Mouse (Mus musculus): ENCODE data around the gene Dclk2. TPM values are rescaled to one million over a fixed set of nuclear protein-coding genes. Genes with fewer than 3 reads are reported as not detected.
A peak's percentile ranks its signal among the peaks of the same experiment; 100 is the strongest.

Gene Dclk2
- polyA plus RNA-seq, 1 experiment = 3.2 TPM

DNA sequence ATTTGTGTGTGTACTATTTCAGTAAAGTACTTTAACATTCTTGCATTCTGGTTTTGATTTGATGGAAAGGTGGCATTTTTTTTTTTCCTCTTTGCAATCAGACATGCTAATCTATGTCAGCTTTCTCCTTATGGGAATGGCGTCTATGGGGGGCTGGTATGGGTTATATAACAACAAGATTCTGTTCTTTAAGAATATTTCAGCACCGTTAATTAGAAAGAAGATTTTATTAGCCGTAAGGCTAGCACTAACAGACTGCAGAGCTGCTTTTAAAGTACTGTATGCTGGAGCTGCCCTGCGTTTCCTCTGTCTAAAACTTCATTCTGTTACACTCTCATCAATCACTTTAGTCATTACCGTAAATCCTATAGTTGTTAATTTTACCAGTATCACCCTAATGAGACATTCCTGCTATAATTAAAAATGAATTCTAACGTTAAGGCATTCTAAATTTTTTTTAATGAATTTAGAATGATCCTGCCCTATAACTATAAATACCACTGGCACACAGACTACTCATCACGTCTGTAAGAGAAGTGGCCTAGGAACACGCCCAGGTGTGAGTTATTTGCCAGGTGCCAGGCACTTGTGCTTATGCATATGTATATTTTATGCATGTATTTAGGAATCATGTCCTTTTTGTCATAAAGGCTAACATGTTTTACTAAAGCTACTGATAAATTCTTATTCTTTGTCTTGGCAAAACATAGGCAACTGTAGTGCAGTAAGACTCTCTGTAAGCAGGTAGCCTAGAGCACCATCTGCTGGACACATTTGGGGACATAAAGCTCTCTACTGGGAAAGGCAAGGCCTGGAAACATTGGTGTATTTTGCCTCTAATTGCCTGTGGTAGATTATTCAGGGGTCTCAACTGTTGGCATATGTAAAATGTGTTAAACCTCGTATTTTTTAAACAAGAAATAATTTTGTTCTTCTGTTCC, 159.3 kb downstream of the Dclk2 start:
- peak; percentile 75 for DNase-seq
- TF ChIP-seq POLR2A (IDR thresholded peaks at IDR 0.05; ENCODE audit: low read depth, low read length) = no peak
- TF ChIP-seq CTCF (conservative IDR thresholded peaks at IDR 0.05; ENCODE audit: insufficient read depth, insufficient read length, low read depth, low read length) = peak; percentile 55
- H3K4me1 ChIP-seq (ENCODE audit: control insufficient read depth, insufficient read depth, low read length) = no peaks in the 10 kb centered on the region
- H3K4me3 ChIP-seq (ENCODE audit: insufficient read depth, low read depth, low read length) = no peak overlapping the region
- H3K36me3 ChIP-seq (ENCODE audit: control insufficient read depth, insufficient read depth, low read length) = no peaks in the 10 kb centered on the region; the same call in 1 of the 2 replicates
- no peak overlapping the region for H3K27ac ChIP-seq (ENCODE audit: insufficient read depth, low read depth, low read length)
- WGBS = 70% methylated on average over 9 of the region's 9 CpGs
- H3K27me3 ChIP-seq (replicated peaks; ENCODE audit: control insufficient read depth, insufficient read depth, low read length) = no peaks in the 10 kb centered on the region

GRCm38 (mm10) chr3:86760474-86760873, 160.2 kb downstream of the Dclk2 start:
- 87% methylated on average over 7 of the region's 7 CpGs for WGBS
- TF ChIP-seq CTCF (conservative IDR thresholded peaks at IDR 0.05; ENCODE audit: insufficient read depth, insufficient read length, low read depth, low read length) (no peak), POLR2A (IDR thresholded peaks at IDR 0.05; ENCODE audit: low read depth, low read length) (no peak)
- Histone ChIP-seq H3K4me1 (ENCODE audit: control insufficient read depth, insufficient read depth, low read length) (no peaks in the 10 kb centered on the region), H3K36me3 (ENCODE audit: control insufficient read depth, insufficient read depth, low read length) (no peaks in the 10 kb centered on the region; the same call in 1 of the 2 replicates), H3K27me3 (replicated peaks; ENCODE audit: control insufficient read depth, insufficient read depth, low read length) (no peaks in the 10 kb centered on the region), H3K4me3 (ENCODE audit: insufficient read depth, low read depth, low read length) (no peak overlapping the region), H3K27ac (ENCODE audit: insufficient read depth, low read depth, low read length) (no peak overlapping the region)
- DNase-seq = no peak

GRCm38 (mm10) chr3:86759834-86760233, 160.8 kb downstream of the Dclk2 start:
- H3K27ac ChIP-seq (ENCODE audit: insufficient read depth, low read depth, low read length) = no peak overlapping the region
- no peaks in the 10 kb centered on the region for H3K4me1 ChIP-seq (ENCODE audit: control insufficient read depth, insufficient read depth, low read length)
- no peaks in the 10 kb centered on the region for H3K27me3 ChIP-seq (replicated peaks; ENCODE audit: control insufficient read depth, insufficient read depth, low read length)
- 84% methylated on average over 8 of the region's 8 CpGs for WGBS
- H3K4me3 ChIP-seq (ENCODE audit: insufficient read depth, low read depth, low read length) = no peak overlapping the region
- no peaks in the 10 kb centered on the region; the same call in 1 of the 2 replicates for H3K36me3 ChIP-seq (ENCODE audit: control insufficient read depth, insufficient read depth, low read length)
- DNase-seq = no peak
- TF ChIP-seq CTCF (conservative IDR thresholded peaks at IDR 0.05; ENCODE audit: insufficient read depth, insufficient read length, low read depth, low read length) (no peak), POLR2A (IDR thresholded peaks at IDR 0.05; ENCODE audit: low read depth, low read length) (no peak)

- WGBS = 84% methylated on average over 1 of the region's 1 CpGs
- DNase-seq = no peak
- no peak overlapping the region for H3K27ac ChIP-seq (ENCODE audit: insufficient read depth, low read depth, low read length)
Observed at GRCm38 (mm10) chr3:86759383-86759782, 161.3 kb downstream of the Dclk2 start.

GRCm38 (mm10) chr3:86758727-86759126, 161.9 kb downstream of the Dclk2 start:
- WGBS = 68% methylated on average over 6 of the region's 6 CpGs
- Histone ChIP-seq H3K36me3 (ENCODE audit: control insufficient read depth, insufficient read depth, low read length) (no peaks in the 10 kb centered on the region), H3K27ac (ENCODE audit: insufficient read depth, low read depth, low read length) (no peak overlapping the region), H3K4me1 (ENCODE audit: control insufficient read depth, insufficient read depth, low read length) (peaks cover 2% of the 10 kb centered on the region; the same call in 1 of the 2 replicates), H3K4me3 (ENCODE audit: insufficient read depth, low read depth, low read length) (no peak overlapping the region), H3K27me3 (replicated peaks; ENCODE audit: control insufficient read depth, insufficient read depth, low read length) (no peaks in the 10 kb centered on the region)
- TF ChIP-seq POLR2A (IDR thresholded peaks at IDR 0.05; ENCODE audit: low read depth, low read length) (no peak), CTCF (conservative IDR thresholded peaks at IDR 0.05; ENCODE audit: insufficient read depth, insufficient read length, low read depth, low read length) (no peak)
- no peak for DNase-seq

More at GRCm38 (mm10) chr3:86759383-86759782, 161.3 kb downstream of the Dclk2 start:
- H3K36me3 ChIP-seq (ENCODE audit: control insufficient read depth, insufficient read depth, low read length) = no peaks in the 10 kb centered on the region; the same call in 1 of the 2 replicates
- no peak overlapping the region for H3K4me3 ChIP-seq (ENCODE audit: insufficient read depth, low read depth, low read length)
- TF ChIP-seq CTCF (conservative IDR thresholded peaks at IDR 0.05; ENCODE audit: insufficient read depth, insufficient read length, low read depth, low read length) (no peak), POLR2A (IDR thresholded peaks at IDR 0.05; ENCODE audit: low read depth, low read length) (no peak)
- peaks cover 2% of the 10 kb centered on the region; the same call in 1 of the 2 replicates for H3K4me1 ChIP-seq (ENCODE audit: control insufficient read depth, insufficient read depth, low read length)
- H3K27me3 ChIP-seq (replicated peaks; ENCODE audit: control insufficient read depth, insufficient read depth, low read length) = no peaks in the 10 kb centered on the region

DNA sequence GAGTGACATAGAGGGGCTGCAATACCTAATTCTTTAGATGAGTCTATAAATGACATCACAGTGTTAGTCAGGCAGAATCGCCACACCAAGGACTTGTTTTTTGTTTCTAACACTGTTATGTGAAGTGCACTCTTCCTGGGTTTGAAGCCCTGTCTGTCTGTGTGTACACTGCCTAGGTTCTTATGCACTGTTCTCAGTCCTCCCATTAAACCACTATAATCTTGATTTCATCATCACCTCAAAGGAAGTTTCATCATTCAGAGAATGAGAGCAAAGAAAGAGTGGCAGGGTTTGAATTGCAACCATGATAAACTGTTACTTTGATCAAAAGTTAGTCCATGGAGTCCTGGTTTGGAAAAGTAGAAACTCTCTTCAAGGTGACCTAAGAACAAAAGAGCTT, 164.1 kb downstream of the Dclk2 start:
- TF ChIP-seq CTCF (conservative IDR thresholded peaks at IDR 0.05; ENCODE audit: insufficient read depth, insufficient read length, low read depth, low read length) (no peak), POLR2A (IDR thresholded peaks at IDR 0.05; ENCODE audit: low read depth, low read length) (no peak)
- DNase-seq = no peak
- Histone ChIP-seq H3K4me3 (ENCODE audit: insufficient read depth, low read depth, low read length) (no peak overlapping the region), H3K27ac (ENCODE audit: insufficient read depth, low read depth, low read length) (no peak overlapping the region), H3K4me1 (ENCODE audit: control insufficient read depth, insufficient read depth, low read length) (peaks cover 2% of the 10 kb centered on the region; the same call in 1 of the 2 replicates), H3K27me3 (replicated peaks; ENCODE audit: control insufficient read depth, insufficient read depth, low read length) (no peaks in the 10 kb centered on the region), H3K36me3 (ENCODE audit: control insufficient read depth, insufficient read depth, low read length) (no peaks in the 10 kb centered on the region)
- WGBS = 84% methylated on average over 1 of the region's 1 CpGs

Data from kidney, adult 2 months (tissue).